Mouse (Mus musculus) lung, embryonic 15.5 days (tissue): ENCODE data around the gene Oas1g. TPM values are rescaled to one million over a fixed set of nuclear protein-coding genes. Genes with fewer than 3 reads are reported as not detected.
"Not testable (repeated sequence)": the region's sequence is repeated elsewhere in the genome, so short reads cannot be mapped to it uniquely, and the experiment has no call there.

Experiments used
- ATAC-seq: fragments of 200-750 bp; cut with Nextera tagmentation; 2 replicates; pipeline ENCODE4 v1.8.0; 2017; ENCODE audit warnings: moderate number of reproducible peaks, borderline replicate concordance; ENCODE audit not compliant: low FRiP score, low TSS enrichment; ENCODE audit errors: extremely low read depth
- H3K27ac ChIP-seq: fragments of 300-500 bp; sonication (generic); 2 replicates; pipeline ENCODE4 v1.5.1; 2015; ENCODE audit warnings: moderate library complexity, mild to moderate bottlenecking, inconsistent platforms
- H3K27me3 ChIP-seq: fragments of 300-500 bp; sonication (generic); 2 replicates; pipeline ENCODE4 v1.6.1; 2015; ENCODE audit warnings: inconsistent platforms
- H3K36me3 ChIP-seq: fragments of 300-500 bp; sonication (generic); 2 replicates; pipeline ENCODE4 v1.6.1; 2015; ENCODE audit warnings: inconsistent platforms
- H3K4me1 ChIP-seq: fragments of 300-500 bp; sonication (generic); 2 replicates; pipeline ENCODE4 v1.6.1; 2015; ENCODE audit warnings: inconsistent platforms
- H3K4me2 ChIP-seq: fragments of 300-500 bp; sonication (generic); 2 replicates; pipeline ENCODE4 v1.6.1; 2015; ENCODE audit warnings: inconsistent platforms, mild to moderate bottlenecking, moderate library complexity
- H3K4me3 ChIP-seq: fragments of 300-500 bp; sonication (generic); 2 replicates; pipeline ENCODE4 v1.5.1; 2015; ENCODE audit warnings: mild to moderate bottlenecking, inconsistent platforms
- H3K9ac ChIP-seq: fragments of 300-500 bp; sonication (generic); 2 replicates; pipeline ENCODE4 v1.6.1; 2015; ENCODE audit warnings: inconsistent platforms
- H3K9me3 ChIP-seq: fragments of 300-500 bp; sonication (generic); 2 replicates; pipeline ENCODE4 v1.6.1; 2016; ENCODE audit warnings: inconsistent platforms
- WGBS: fragments of 180-500 bp; shearing (Covaris S2); methylation state at CpG from one replicate; pipeline ENCODE4 v1.1.7; 2015; 5-methylcytosine and 5-hydroxymethylcytosine counted together
- polyA plus RNA-seq: library from polyadenylated mRNA; unstranded; fragments of >200 nt; fragmentation: Nextera tagmentation; extraction: Ambion mirVana; gene quantifications from 2 replicates; pipeline ENCODE4 v1.2.1, GENCODE M21; 2015

Gene Oas1g
- polyA plus RNA-seq, 1 experiment from 2014 or later, result 0.66 TPM

DNA sequence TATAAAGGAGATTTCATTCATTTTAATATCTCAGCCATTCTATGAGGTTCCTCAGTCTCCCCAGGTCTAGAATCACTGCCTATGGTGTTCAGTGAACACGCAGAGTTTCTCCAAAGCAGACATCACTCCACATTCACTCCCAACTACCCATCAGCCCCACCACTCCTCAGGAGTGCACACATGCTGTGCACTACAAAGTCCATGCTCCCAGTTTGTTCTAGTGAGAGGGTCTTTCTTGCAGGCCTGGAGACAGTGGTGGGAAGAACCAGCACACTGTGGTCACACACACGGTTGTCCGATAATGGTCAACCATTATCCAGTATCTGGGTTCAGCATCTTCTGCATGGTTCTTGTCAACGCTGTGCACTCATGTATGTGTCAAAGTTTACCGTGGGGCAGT, 14.6 kb upstream of the Oas1g start:
- no peaks in the 10 kb centered on the region for H3K27me3 ChIP-seq
- 91% methylated on average over 5 of the region's 5 CpGs for WGBS
- H3K27ac ChIP-seq, result no peak overlapping the region
- no peaks in the 10 kb centered on the region for H3K4me1 ChIP-seq
- H3K4me2 ChIP-seq, result no peak overlapping the region
- H3K9me3 ChIP-seq, result no peaks in the 10 kb centered on the region
- ATAC-seq, result no peak
- no peaks in the 10 kb centered on the region for H3K36me3 ChIP-seq
- no peak overlapping the region for H3K4me3 ChIP-seq
- no peak overlapping the region for H3K9ac ChIP-seq

DNA sequence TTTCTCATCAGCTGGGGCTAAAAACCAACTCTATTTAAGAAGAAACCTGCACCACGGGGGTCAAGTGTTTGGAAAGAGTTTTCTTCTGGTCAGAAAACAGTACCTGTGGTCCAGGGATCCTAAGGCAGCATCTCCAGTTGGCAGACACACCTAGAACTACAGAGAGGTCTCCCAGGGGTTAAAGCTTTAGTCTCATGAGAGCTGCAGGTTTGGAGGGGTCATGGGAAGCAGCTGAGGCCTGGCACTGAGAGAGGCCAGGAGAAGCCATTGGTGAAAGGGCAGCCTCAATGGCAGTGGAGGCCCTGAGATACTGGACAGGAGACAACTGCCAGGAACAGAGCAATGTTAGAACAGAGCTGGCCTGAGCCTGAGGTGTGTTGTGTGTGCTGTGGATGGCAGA, 13.3 kb upstream of the Oas1g start:
- 40% methylated on average over 1 of the region's 1 CpGs for WGBS
- ATAC-seq, result no peak

GRCm38 (mm10) chr5:120898726-120899125, 11.3 kb upstream of the Oas1g start:
- Histone ChIP-seq H3K27me3 (no peaks in the 10 kb centered on the region), H3K4me2 (no peak overlapping the region), H3K4me3 (no peak overlapping the region), H3K27ac (no peak overlapping the region), H3K4me1 (no peaks in the 10 kb centered on the region), H3K9ac (no peak overlapping the region), H3K9me3 (no peaks in the 10 kb centered on the region), H3K36me3 (no peaks in the 10 kb centered on the region)
- ATAC-seq, result no peak

More for the DNA sequence above, 13.3 kb upstream of the Oas1g start:
- H3K4me3 ChIP-seq, result no peak overlapping the region
- H3K27me3 ChIP-seq, result no peaks in the 10 kb centered on the region
- no peaks in the 10 kb centered on the region for H3K36me3 ChIP-seq
- no peaks in the 10 kb centered on the region for H3K4me1 ChIP-seq
- H3K4me2 ChIP-seq, result no peak overlapping the region
- no peak overlapping the region for H3K27ac ChIP-seq
- no peaks in the 10 kb centered on the region for H3K9me3 ChIP-seq
- no peak overlapping the region for H3K9ac ChIP-seq

GRCm38 (mm10) chr5:120898307-120898706, 10.9 kb upstream of the Oas1g start:
- Histone ChIP-seq H3K27me3 (no peaks in the 10 kb centered on the region), H3K4me1 (no peaks in the 10 kb centered on the region), H3K36me3 (no peaks in the 10 kb centered on the region), H3K27ac (no peak overlapping the region), H3K9me3 (no peaks in the 10 kb centered on the region), H3K4me3 (no peak overlapping the region), H3K9ac (no peak overlapping the region), H3K4me2 (no peak overlapping the region)
- 81% methylated on average over 6 of the region's 6 CpGs for WGBS
- no peak for ATAC-seq

DNA sequence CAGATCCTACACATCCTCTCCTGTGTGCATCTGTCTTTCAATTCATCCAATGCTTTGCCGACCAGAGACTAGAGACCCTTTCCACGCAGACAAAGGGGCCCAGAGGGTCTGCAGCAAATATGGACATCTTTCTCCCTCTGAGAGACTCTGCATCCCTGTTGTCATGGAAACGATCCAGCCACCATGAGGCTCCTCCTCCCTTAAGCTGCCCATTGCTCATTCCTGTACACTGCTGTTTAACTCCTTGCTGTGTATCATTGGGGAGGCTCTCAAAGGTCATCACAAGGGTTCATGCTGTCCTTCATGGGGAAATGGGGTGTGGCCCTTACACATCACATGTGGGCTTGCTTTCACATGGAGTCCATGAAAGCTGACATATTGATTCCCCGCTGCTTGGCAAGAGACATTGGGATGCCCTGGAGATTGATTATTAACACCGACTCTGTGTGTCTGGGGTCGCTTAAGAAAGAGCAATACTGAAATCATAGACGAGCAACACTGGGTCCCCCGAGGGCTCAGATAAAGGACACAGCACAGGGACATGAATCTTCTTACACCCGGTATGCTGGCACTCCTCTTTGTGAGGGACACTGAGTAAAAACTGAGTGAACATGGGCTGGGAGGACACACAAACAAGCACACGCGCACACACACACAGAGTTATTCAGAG, 8.0 kb upstream of the Oas1g start:
- 84% methylated on average over 11 of the region's 11 CpGs for WGBS
- no peak overlapping the region for H3K27ac ChIP-seq
- ATAC-seq, result no peak

GRCm38 (mm10) chr5:120894692-120895091, 7.3 kb upstream of the Oas1g start:
- H3K4me1 ChIP-seq, H3K36me3 ChIP-seq, H3K4me3 ChIP-seq, H3K27ac ChIP-seq, H3K9me3 ChIP-seq, ATAC-seq, H3K9ac ChIP-seq, H3K4me2 ChIP-seq, H3K27me3 ChIP-seq: not testable (repeated sequence)
- WGBS, result 70% methylated on average over 2 of the region's 2 CpGs

More for the DNA sequence above, 8.0 kb upstream of the Oas1g start:
- Histone ChIP-seq H3K9ac (no peak overlapping the region), H3K4me1 (no peaks in the 10 kb centered on the region), H3K36me3 (no peaks in the 10 kb centered on the region), H3K4me3 (no peak overlapping the region), H3K9me3 (no peaks in the 10 kb centered on the region), H3K27me3 (no peaks in the 10 kb centered on the region), H3K4me2 (no peak overlapping the region)

- H3K27ac ChIP-seq, ATAC-seq, H3K36me3 ChIP-seq, H3K4me3 ChIP-seq, H3K4me1 ChIP-seq, H3K9me3 ChIP-seq, H3K27me3 ChIP-seq, H3K4me2 ChIP-seq, H3K9ac ChIP-seq: not testable (repeated sequence)
- WGBS, result 86% methylated on average over 4 of the region's 4 CpGs
These were observed 6.5 kb upstream of the Oas1g start for GRCm38 (mm10) chr5:120893866-120894265.

DNA sequence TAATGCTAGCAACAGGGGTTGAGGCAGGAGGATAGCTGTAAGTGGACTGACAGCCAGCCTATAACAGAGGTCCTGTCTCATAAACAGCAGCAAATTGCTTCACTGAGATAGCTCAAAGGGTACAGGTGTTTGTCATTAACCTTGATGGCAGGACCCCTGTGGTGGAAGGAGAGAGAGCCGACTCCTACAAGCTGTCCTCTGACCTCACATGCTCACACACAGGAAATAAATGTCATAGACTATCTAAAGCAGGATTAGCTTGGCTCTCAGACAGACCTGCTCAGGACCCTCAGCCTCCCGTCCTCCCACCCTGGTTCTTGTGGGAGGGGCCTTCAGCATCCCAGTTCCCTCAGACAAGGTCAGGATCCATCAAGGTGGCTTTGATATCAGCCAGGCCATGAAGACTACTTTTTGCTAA, 4.8 kb upstream of the Oas1g start:
- Histone ChIP-seq H3K4me2 (no peak overlapping the region), H3K27me3 (no peaks in the 10 kb centered on the region), H3K27ac (no peak overlapping the region), H3K9ac (no peak overlapping the region), H3K4me3 (no peak overlapping the region), H3K36me3 (no peaks in the 10 kb centered on the region), H3K9me3 (no peaks in the 10 kb centered on the region), H3K4me1 (no peaks in the 10 kb centered on the region)
- ATAC-seq, result no peak
- 39% methylated on average over 2 of the region's 2 CpGs for WGBS

GRCm38 (mm10) chr5:120891566-120892242, 4.3 kb upstream of the Oas1g start:
- not testable (repeated sequence) for H3K4me2 ChIP-seq
- WGBS, result 69% methylated on average over 2 of the region's 2 CpGs

DNA sequence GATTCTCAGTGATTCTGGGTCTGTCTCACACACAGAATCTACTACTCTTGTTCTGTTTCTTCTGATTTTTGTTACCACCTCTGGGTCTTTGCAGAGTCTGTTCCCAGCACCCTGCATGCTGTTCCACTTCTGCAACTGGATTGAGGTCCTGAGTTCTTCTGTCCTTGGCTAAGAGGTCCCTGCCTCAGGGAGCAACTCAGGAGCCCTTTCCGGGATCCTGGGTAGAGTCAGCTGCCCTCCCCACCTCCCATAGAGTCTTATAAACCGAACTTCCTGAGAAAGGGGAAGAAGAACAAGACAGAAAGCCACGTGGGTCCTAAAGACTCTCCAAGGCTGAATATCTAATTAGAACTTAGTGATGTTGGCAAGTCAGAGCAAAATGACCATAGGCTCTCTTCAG, 3.6 kb upstream of the Oas1g start:
- H3K9me3 ChIP-seq, result no peaks in the 10 kb centered on the region
- no peaks in the 10 kb centered on the region for H3K27me3 ChIP-seq
- WGBS, result 49% methylated on average over 3 of the region's 3 CpGs
- H3K4me1 ChIP-seq, result no peaks in the 10 kb centered on the region
- no peak overlapping the region for H3K27ac ChIP-seq
- H3K4me2 ChIP-seq, result no peak overlapping the region
- H3K9ac ChIP-seq, result no peak overlapping the region
- no peak for ATAC-seq
- no peak overlapping the region for H3K4me3 ChIP-seq
- no peaks in the 10 kb centered on the region for H3K36me3 ChIP-seq

More at GRCm38 (mm10) chr5:120891566-120892242, 4.3 kb upstream of the Oas1g start:
- not testable (repeated sequence) for H3K27ac ChIP-seq, ATAC-seq, H3K9ac ChIP-seq, H3K27me3 ChIP-seq, H3K4me3 ChIP-seq, H3K9me3 ChIP-seq, H3K36me3 ChIP-seq, H3K4me1 ChIP-seq

DNA sequence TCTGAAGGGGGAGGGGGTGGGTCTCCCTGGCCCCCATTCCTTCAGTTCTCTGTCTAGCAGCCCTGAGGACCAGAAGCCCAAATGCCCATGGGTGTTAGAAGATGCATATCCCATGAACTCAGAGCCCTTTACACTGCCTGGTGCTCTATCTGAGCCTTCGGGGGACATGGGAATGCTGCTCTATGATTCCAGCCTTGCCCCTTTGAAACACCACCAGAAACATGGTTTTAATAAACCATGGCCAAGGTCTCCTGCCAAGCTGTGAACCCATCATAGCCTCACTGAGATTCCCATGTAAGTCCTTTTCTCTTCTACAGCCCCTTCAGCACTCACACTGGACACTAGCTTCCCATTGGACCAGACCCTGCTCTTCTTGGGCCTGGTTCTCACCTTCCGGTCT, 2.6 kb upstream of the Oas1g start:
- H3K4me2 ChIP-seq, result no peak overlapping the region
- H3K4me1 ChIP-seq, result no peaks in the 10 kb centered on the region
- ATAC-seq, result no peak
- H3K9ac ChIP-seq, result no peak overlapping the region
- H3K27me3 ChIP-seq, result no peaks in the 10 kb centered on the region
- no peak overlapping the region for H3K27ac ChIP-seq
- no peak overlapping the region for H3K4me3 ChIP-seq
- WGBS, result 65% methylated on average over 2 of the region's 2 CpGs
- H3K9me3 ChIP-seq, result no peaks in the 10 kb centered on the region
- no peaks in the 10 kb centered on the region for H3K36me3 ChIP-seq

DNA sequence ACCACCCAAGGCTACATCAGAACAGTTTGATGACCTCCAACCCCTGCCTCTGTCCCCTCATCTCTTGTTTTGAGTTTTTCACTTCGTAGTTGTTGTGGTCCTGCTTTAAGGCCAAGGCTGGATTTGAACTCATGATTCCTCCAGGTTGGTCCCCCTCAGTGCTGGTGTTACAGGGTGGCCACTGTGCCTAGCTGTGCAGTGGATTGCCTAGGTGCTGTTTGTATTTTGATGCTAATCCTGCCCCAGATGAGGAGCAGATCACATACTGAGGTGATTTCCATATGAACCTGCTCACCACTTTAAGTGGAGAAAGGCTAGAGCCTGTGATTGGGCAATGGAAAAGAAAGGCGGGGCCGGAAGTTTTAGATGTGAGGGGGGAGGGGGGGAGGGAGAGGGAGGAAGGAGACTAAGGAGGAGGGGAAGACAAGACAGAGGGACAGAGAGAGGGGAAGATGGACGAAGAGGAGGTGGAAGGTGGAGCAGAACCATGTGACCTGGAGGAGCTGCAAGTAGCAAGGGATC, 942 bp upstream of the Oas1g start:
- not testable (repeated sequence) for H3K9ac ChIP-seq, H3K4me3 ChIP-seq, H3K4me1 ChIP-seq, H3K9me3 ChIP-seq, ATAC-seq, H3K4me2 ChIP-seq, H3K27ac ChIP-seq, H3K36me3 ChIP-seq, H3K27me3 ChIP-seq
- 28% methylated on average over 4 of the region's 4 CpGs for WGBS
